9 mouse cellular contexts compared by ENCODE assay signal in genomic region chr8:77375999-77376398, GRCm38 (mm10).
"Had no signal": no experiment of that assay in that cellular context is flagged by ENCODE, and none has a peak within 500 bp of the region (broad histone marks: within the 10 kb centered on the region; RNA-seq: fewer than 3 reads in every experiment).

No protein-coding gene starts in this region.

- H3K27me3 ChIP-seq: liver, embryonic 15.5 days; megakaryocyte, embryonic 14.5 days; stomach, embryonic 15.5 days had no signal

- H3K9me3 ChIP-seq: limb, embryonic 10.5 days; liver, embryonic 15.5 days; megakaryocyte, embryonic 14.5 days; stomach, embryonic 15.5 days had no signal

- H3K4me3 ChIP-seq: limb, embryonic 10.5 days; liver, embryonic 15.5 days; megakaryocyte, embryonic 14.5 days; stomach, embryonic 15.5 days had no signal

- H3K4me1 ChIP-seq: liver, embryonic 15.5 days had no signal

- DNase-seq: thymus, adult 2 months; thymus, postnatal 36 days had no signal

- H3K9ac ChIP-seq: liver, embryonic 15.5 days; stomach, embryonic 15.5 days had no signal

- H3K4me2 ChIP-seq: liver, embryonic 11.5 days; liver, embryonic 15.5 days; midbrain, embryonic 11.5 days; stomach, embryonic 15.5 days had no signal

- H3K27ac ChIP-seq: limb, embryonic 10.5 days; liver, embryonic 15.5 days; macrophage; stomach, embryonic 15.5 days had no signal
